Mouse (Mus musculus) intestine, embryonic 14.5 days (tissue): Measurements from ENCODE around the gene 4930470P17Rik. TPM values are rescaled to one million over a fixed set of nuclear protein-coding genes. Genes with fewer than 3 reads are reported as not detected.

Experiments used
- ATAC-seq: fragments of 200-750 bp; cut with Nextera tagmentation; replicated peaks from 2 replicates; pipeline ENCODE4 v1.8.0; 2017; ENCODE audit warnings: low read depth, moderate number of reproducible peaks, moderate TSS enrichment, moderate library complexity; ENCODE audit not compliant: low FRiP score, low TSS enrichment
- DNase-seq: peaks from one replicate; pipeline ENCODE4 v3.0.0-alpha.2; 2018; ENCODE audit warnings: low spot score
- H3K27ac ChIP-seq: fragments of 300-500 bp; sonication (generic); 2 replicates; pipeline ENCODE4 v1.5.1; 2014; ENCODE audit warnings: low read depth, mild to moderate bottlenecking, control low read depth
- H3K27me3 ChIP-seq: fragments of 300-500 bp; sonication (generic); replicated peaks from 2 replicates; pipeline ENCODE4 v1.6.1; 2014; ENCODE audit warnings: low read length, control low read depth; ENCODE audit not compliant: control insufficient read depth, insufficient read depth
- H3K36me3 ChIP-seq: fragments of 300-500 bp; sonication (generic); 2 replicates; pipeline ENCODE4 v1.6.1; 2014; ENCODE audit warnings: low read length, control low read depth; ENCODE audit not compliant: control insufficient read depth, insufficient read depth
- H3K4me1 ChIP-seq: fragments of 300-500 bp; sonication (generic); replicated peaks from 2 replicates; pipeline ENCODE4 v1.6.1; 2014; ENCODE audit warnings: low read length, control low read depth, mixed read lengths; ENCODE audit not compliant: control insufficient read depth, insufficient read depth
- H3K4me2 ChIP-seq: fragments of 300-500 bp; sonication (generic); 2 replicates; pipeline ENCODE4 v1.6.1; 2014; ENCODE audit warnings: low read length
- H3K4me3 ChIP-seq: fragments of 300-500 bp; sonication (generic); 2 replicates; pipeline ENCODE4 v1.5.1; 2014; ENCODE audit warnings: low read depth, low read length, control low read depth, mixed read lengths
- H3K9ac ChIP-seq: fragments of 300-500 bp; sonication (generic); 2 replicates; pipeline ENCODE4 v1.6.1; 2014; ENCODE audit warnings: mild to moderate bottlenecking, low read length
- H3K9me3 ChIP-seq: fragments of 300-500 bp; sonication (generic); 2 replicates; pipeline ENCODE4 v1.6.1; 2016; ENCODE audit warnings: low read length, control low read depth; ENCODE audit not compliant: control insufficient read depth
- WGBS: fragments of 180-500 bp; shearing (Covaris S2); extraction: QIAGEN DNeasy Blood & Tissue Kit; methylation state at CpG from one replicate; pipeline ENCODE4 v1.1.7; 2014; 5-methylcytosine and 5-hydroxymethylcytosine counted together
- polyA plus RNA-seq: library from polyadenylated mRNA; unstranded; fragments of >200 nt; fragmentation: Nextera tagmentation; extraction: Ambion mirVana; gene quantifications from 2 replicates; pipeline ENCODE4 v1.2.1, GENCODE M21; 2014

4930470P17Rik gene
- not detected in 2 replicates for polyA plus RNA-seq

GRCm38 (mm10) chr2:170601917-170602316 is at the start of gene 4930470P17Rik:
Gene 4930470P17Rik, minus strand, starts transcription at chr2:170602017.
- DNase-seq (no peak), ATAC-seq (no peak)
- H3K27ac ChIP-seq, result no peak within 1 kb of the TSS
- H3K4me2 ChIP-seq, result no peak within 1 kb of the TSS
- 45% methylated on average over 9 of the region's 9 CpGs for WGBS
- no peaks in the 10 kb centered on the region for H3K27me3 ChIP-seq
- H3K4me3 ChIP-seq, result no peak within 1 kb of the TSS
- H3K4me1 ChIP-seq, result no peaks in the 10 kb centered on the region
- H3K36me3 ChIP-seq, result no peaks in the 10 kb centered on the region
- H3K9ac ChIP-seq, result no peak within 1 kb of the TSS
- no peaks in the 10 kb centered on the region for H3K9me3 ChIP-seq

DNA sequence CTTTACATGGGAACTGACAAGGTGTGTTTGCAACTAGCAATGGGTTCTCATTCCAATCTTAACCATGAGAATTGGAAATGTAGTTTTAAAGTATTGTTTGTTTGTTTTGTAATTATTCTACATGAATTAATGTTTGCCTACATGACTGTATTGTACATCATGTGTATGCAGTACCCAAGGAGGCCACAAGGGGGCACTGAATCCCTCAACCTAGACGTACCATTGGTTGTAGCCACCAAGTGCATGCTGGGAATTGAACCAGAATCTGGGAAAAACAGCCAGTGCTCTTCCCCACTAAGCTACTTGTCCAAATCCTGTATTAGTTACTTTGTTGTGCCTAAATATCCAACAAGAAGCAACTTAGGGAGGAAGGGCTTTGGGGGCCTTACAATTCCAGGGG is 49.7 kb upstream of the 4930470P17Rik start:
- no peak overlapping the region for H3K9ac ChIP-seq
- H3K9me3 ChIP-seq, result no peaks in the 10 kb centered on the region
- no peak overlapping the region for H3K27ac ChIP-seq
- H3K4me3 ChIP-seq, result no peak overlapping the region
- no peak overlapping the region for H3K4me2 ChIP-seq
- no peaks in the 10 kb centered on the region for H3K27me3 ChIP-seq
- DNase-seq (no peak), ATAC-seq (no peak)
- WGBS, result 88% methylated on average over 1 of the region's 1 CpGs
- no peaks in the 10 kb centered on the region for H3K36me3 ChIP-seq
- H3K4me1 ChIP-seq, result no peaks in the 10 kb centered on the region

DNA sequence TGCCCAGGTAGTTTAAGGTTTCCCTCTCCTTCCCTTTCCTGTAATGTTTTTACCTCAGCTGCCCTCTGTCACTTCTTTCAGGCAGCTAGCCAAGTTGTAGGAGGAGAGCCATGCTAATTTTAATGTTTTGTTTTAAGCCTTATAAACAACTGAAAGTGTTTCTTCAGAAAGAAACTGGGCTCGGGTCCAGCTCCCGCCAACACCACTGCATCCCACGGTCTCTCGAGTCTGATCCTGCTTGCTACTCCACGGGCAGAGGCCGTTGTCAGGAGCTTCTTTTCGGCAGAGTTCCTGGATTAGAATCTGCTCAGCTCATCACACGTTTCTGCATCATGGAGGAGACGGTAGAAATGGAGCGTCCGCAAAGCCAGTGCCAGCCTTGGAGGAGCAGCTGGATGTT is 46.7 kb upstream of the 4930470P17Rik start:
- no peaks in the 10 kb centered on the region for H3K4me1 ChIP-seq
- H3K4me2 ChIP-seq, result no peak overlapping the region
- H3K27me3 ChIP-seq, result no peaks in the 10 kb centered on the region
- 60% methylated on average over 11 of the region's 11 CpGs for WGBS
- H3K9ac ChIP-seq, result no peak overlapping the region
- H3K4me3 ChIP-seq, result no peak overlapping the region
- H3K9me3 ChIP-seq, result no peaks in the 10 kb centered on the region
- ATAC-seq (no peak), DNase-seq (peak; percentile 54)
- H3K36me3 ChIP-seq, result no peaks in the 10 kb centered on the region
- no peak overlapping the region for H3K27ac ChIP-seq

DNA sequence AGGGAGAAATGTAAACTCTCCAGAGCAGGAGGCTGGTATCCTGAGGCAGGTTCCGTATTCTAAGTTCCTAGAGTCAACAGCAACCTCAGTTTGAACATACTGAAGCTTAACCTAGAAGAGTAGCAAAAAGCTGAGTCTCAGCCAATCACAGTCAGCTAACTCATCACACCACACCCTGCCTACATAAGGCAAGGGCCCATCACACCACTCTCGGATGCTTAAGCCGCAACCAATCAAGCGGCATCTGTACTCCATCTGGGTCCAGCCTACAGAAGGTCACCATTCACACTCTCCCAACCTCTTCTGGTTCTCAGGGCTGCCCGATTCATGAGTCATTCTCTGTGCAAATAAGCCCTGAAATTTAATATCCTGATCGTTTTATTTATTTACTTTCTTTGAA is 44.4 kb upstream of the 4930470P17Rik start:
- no peak overlapping the region for H3K27ac ChIP-seq
- DNase-seq (no peak), ATAC-seq (no peak)
- H3K9me3 ChIP-seq, result no peaks in the 10 kb centered on the region
- H3K9ac ChIP-seq, result no peak overlapping the region
- no peaks in the 10 kb centered on the region for H3K27me3 ChIP-seq
- H3K4me2 ChIP-seq, result no peak overlapping the region
- WGBS, result 87% methylated on average over 6 of the region's 6 CpGs
- no peaks in the 10 kb centered on the region for H3K36me3 ChIP-seq
- no peaks in the 10 kb centered on the region for H3K4me1 ChIP-seq
- no peak overlapping the region for H3K4me3 ChIP-seq

- Histone ChIP-seq H3K36me3 (no peaks in the 10 kb centered on the region), H3K4me3 (no peak overlapping the region), H3K4me2 (no peak overlapping the region), H3K9me3 (no peaks in the 10 kb centered on the region), H3K9ac (no peak overlapping the region), H3K27me3 (no peaks in the 10 kb centered on the region), H3K27ac (no peak overlapping the region), H3K4me1 (no peaks in the 10 kb centered on the region)
- WGBS, result 69% methylated on average over 4 of the region's 4 CpGs
- ATAC-seq, result no peak
- no peak for DNase-seq
These were observed 40.6 kb upstream of the 4930470P17Rik start for GRCm38 (mm10) chr2:170642338-170642806.

- no peak for ATAC-seq
- Histone ChIP-seq H3K27ac (no peak overlapping the region), H3K4me2 (no peak overlapping the region), H3K36me3 (no peaks in the 10 kb centered on the region), H3K9me3 (no peaks in the 10 kb centered on the region), H3K4me3 (no peak overlapping the region), H3K4me1 (no peaks in the 10 kb centered on the region), H3K27me3 (no peaks in the 10 kb centered on the region), H3K9ac (no peak overlapping the region)
- 84% methylated on average over 11 of the region's 11 CpGs for WGBS
- no peak for DNase-seq
These were observed 38.5 kb upstream of the 4930470P17Rik start for GRCm38 (mm10) chr2:170640281-170640680.

DNA sequence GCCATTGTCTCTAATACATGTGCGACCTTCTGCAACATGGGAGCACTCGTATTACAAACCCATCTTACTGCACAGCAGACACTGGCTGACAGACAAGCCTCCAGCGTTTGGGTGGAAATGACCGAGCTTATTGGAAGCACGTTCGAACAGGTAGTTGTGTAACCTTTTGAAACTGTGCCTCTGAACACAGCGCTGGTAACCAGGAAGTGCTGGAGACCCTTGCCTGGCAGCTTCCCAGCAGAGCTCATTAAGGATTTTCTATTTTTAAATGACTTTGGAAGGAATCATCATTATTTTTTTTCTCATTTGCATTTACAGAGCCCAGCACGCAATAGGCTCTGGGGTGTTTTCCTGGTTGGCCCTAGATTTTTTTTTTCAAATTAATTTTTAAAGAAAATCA is 36.9 kb upstream of the 4930470P17Rik start:
- no peaks in the 10 kb centered on the region for H3K4me1 ChIP-seq
- 73% methylated on average over 8 of the region's 8 CpGs for WGBS

GRCm38 (mm10) chr2:170632998-170633622 is 31.3 kb upstream of the 4930470P17Rik start:
- Histone ChIP-seq H3K4me2 (no peak overlapping the region), H3K9me3 (peaks cover 5% of the 10 kb centered on the region; the same call in 1 of the 2 replicates), H3K27ac (no peak overlapping the region), H3K27me3 (no peaks in the 10 kb centered on the region), H3K9ac (no peak overlapping the region), H3K4me3 (no peak overlapping the region), H3K36me3 (no peaks in the 10 kb centered on the region), H3K4me1 (no peaks in the 10 kb centered on the region)
- 97% methylated on average over 2 of the region's 2 CpGs for WGBS
- ATAC-seq (no peak), DNase-seq (no peak)

More for the DNA sequence above, 36.9 kb upstream of the 4930470P17Rik start:
- no peak for DNase-seq
- Histone ChIP-seq H3K36me3 (no peaks in the 10 kb centered on the region), H3K9me3 (no peaks in the 10 kb centered on the region), H3K9ac (no peak overlapping the region), H3K4me2 (no peak overlapping the region), H3K27ac (no peak overlapping the region), H3K27me3 (no peaks in the 10 kb centered on the region), H3K4me3 (no peak overlapping the region)
- no peak for ATAC-seq

DNA sequence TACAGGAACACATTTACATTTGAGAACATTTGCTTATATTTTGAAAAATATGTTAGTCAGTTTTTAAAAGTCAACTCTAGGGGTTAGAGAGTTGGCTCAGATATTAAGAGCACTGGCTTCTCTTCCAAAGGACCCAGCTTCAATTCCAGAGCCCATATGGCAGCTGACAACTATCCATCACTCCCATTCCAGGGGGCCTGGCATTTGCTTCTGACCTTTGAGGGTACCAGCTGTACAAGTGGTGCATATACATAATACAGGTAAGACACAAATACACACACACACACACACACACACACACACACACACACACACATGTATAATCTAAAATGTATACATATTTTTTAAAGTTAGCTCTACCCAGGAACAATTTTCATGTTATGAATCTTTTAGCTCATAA is 30.6 kb upstream of the 4930470P17Rik start:
- no peak overlapping the region for H3K9ac ChIP-seq
- DNase-seq (no peak), ATAC-seq (no peak)
- H3K4me1 ChIP-seq, result no peaks in the 10 kb centered on the region
- no peak overlapping the region for H3K4me3 ChIP-seq
- no peaks in the 10 kb centered on the region for H3K36me3 ChIP-seq
- H3K9me3 ChIP-seq, result peaks cover 5% of the 10 kb centered on the region; the same call in 1 of the 2 replicates
- no peaks in the 10 kb centered on the region for H3K27me3 ChIP-seq
- no peak overlapping the region for H3K4me2 ChIP-seq
- no peak overlapping the region for H3K27ac ChIP-seq
